Mouse (Mus musculus) hindbrain, embryonic 13.5 days (tissue): Measurements from ENCODE around the gene Prrxl1. TPM values are rescaled to one million over a fixed set of nuclear protein-coding genes. Genes with fewer than 3 reads are reported as not detected.

Experiments
- ATAC-seq: fragments of 200-750 bp; cut with Nextera tagmentation; 2 replicates; pipeline ENCODE4 v1.8.0; 2017; ENCODE audit warnings: moderate TSS enrichment; ENCODE audit not compliant: low FRiP score
- H3K27ac ChIP-seq: fragments of 300-500 bp; sonication (generic); 2 replicates; pipeline ENCODE4 v1.5.1; 2015; ENCODE audit warnings: inconsistent platforms, mild to moderate bottlenecking, moderate library complexity
- H3K27me3 ChIP-seq: fragments of 300-500 bp; sonication (generic); 2 replicates; pipeline ENCODE4 v1.6.1; 2015; ENCODE audit warnings: mild to moderate bottlenecking, inconsistent platforms
- H3K36me3 ChIP-seq: fragments of 300-500 bp; sonication (generic); 2 replicates; pipeline ENCODE4 v1.6.1; 2015; ENCODE audit warnings: mild to moderate bottlenecking, inconsistent platforms
- H3K4me1 ChIP-seq: fragments of 300-500 bp; sonication (generic); replicated peaks from 2 replicates; pipeline ENCODE4 v1.6.1; 2015; ENCODE audit warnings: inconsistent platforms
- H3K4me2 ChIP-seq: fragments of 300-500 bp; sonication (generic); 2 replicates; pipeline ENCODE4 v1.6.1; 2015; ENCODE audit warnings: inconsistent platforms, mild to moderate bottlenecking, moderate library complexity
- H3K4me3 ChIP-seq: fragments of 300-500 bp; sonication (generic); 2 replicates; pipeline ENCODE4 v1.5.1; 2015; ENCODE audit warnings: mild to moderate bottlenecking, inconsistent platforms
- H3K9ac ChIP-seq: fragments of 300-500 bp; sonication (generic); 2 replicates; pipeline ENCODE4 v1.6.1; 2015; ENCODE audit warnings: mild to moderate bottlenecking, inconsistent platforms
- H3K9me3 ChIP-seq: fragments of 300-500 bp; sonication (generic); 2 replicates; pipeline ENCODE4 v1.6.1; 2016; ENCODE audit warnings: inconsistent platforms
- WGBS: fragments of 180-500 bp; shearing (Covaris S2); methylation state at CpG from one replicate; pipeline ENCODE4 v1.1.7; 2015; 5-methylcytosine and 5-hydroxymethylcytosine counted together
- polyA plus RNA-seq: library from polyadenylated mRNA; unstranded; fragments of >200 nt; fragmentation: Nextera tagmentation; extraction: Ambion mirVana; gene quantifications from 2 replicates; pipeline ENCODE4 v1.2.1, GENCODE M21; 2015

The Prrxl1 gene
- polyA plus RNA-seq, 1 experiment from 2014 or later = 42.4 TPM

DNA sequence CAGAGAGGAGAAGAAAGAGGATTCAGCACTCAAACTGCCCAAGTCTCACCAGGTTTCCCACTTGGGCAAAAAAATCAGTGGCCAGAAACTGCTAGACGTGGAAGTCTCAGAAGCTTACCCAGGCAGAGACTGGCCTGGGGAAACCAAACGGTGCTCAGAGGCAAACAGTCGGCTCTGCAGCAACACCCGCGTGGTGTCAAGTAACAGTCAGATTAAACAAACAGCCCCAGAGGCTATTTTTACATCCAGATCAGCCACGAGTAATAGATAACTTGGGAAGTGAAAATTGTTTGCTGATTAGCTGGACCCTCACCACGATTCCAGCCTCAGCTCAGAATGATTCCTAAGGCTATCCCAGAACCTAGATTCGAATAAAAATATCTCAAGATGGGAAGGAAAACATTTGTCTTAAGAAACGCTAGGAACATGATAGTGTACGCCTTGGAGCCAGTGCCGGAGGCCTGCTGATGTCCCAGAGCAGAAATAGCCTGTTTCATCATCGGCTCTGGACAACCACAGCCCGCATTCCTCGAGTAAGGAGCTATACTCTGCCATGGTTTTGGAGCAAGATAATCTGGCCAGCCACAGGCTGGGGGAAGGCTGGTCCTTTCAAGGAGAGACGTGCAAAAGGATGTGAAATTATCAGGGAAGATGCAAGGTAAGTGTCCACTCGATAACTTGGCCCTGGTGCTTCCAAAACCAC, 86.1 kb downstream of the Prrxl1 start, which contains the start of gene 3425401B19Rik:
Gene 3425401B19Rik, minus strand, starts transcription at position 170 of the 703 bp plus-strand sequence.
- Histone ChIP-seq H3K4me3 (no peak within 1 kb of the TSS), H3K9ac (no peak within 1 kb of the TSS), H3K4me2 (peak within 1 kb of the TSS; percentile 34; the same call in 1 of the 2 replicates), H3K27me3 (peaks cover 3% of the 10 kb centered on the region; the same call in 1 of the 2 replicates), H3K36me3 (no peaks in the 10 kb centered on the region), H3K9me3 (no peaks in the 10 kb centered on the region), H3K4me1 (peaks cover 23% of the 10 kb centered on the region), H3K27ac (no peak within 1 kb of the TSS)
- no peak for ATAC-seq
- WGBS = 67% methylated on average over 16 of the region's 16 CpGs

- H3K4me1 ChIP-seq = no peaks in the 10 kb centered on the region
- no peak overlapping the region for H3K4me2 ChIP-seq
- no peaks in the 10 kb centered on the region for H3K9me3 ChIP-seq
- H3K27ac ChIP-seq = no peak overlapping the region
- no peaks in the 10 kb centered on the region for H3K27me3 ChIP-seq
- WGBS = 87% methylated on average over 2 of the region's 2 CpGs
- ATAC-seq = no peak
- no peak overlapping the region for H3K4me3 ChIP-seq
- no peak overlapping the region for H3K9ac ChIP-seq
- H3K36me3 ChIP-seq = no peaks in the 10 kb centered on the region
Observed at GRCm38 (mm10) chr14:32695906-32696305, 96.7 kb downstream of the Prrxl1 start.

DNA sequence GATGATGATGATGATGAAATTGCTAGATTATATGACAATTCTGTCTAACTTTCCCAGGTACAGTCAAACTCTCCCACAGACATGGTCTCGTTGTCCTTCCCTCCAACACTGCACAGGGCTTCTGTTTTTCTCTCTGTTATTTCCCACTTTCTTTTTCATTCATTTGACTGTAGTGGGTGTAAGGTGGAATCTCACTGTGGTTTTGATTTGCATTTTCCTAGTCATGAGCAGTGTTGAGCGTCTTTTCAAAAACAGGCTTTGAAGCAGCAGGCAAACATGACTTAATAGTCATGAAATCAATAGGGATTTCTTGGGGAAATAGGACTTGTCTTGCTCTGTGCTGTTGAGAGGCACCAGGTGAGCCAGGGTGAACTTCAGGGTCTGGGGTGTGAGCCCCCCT, 97.1 kb downstream of the Prrxl1 start:
- Histone ChIP-seq H3K4me2 (no peak overlapping the region), H3K4me1 (no peaks in the 10 kb centered on the region), H3K4me3 (no peak overlapping the region), H3K36me3 (no peaks in the 10 kb centered on the region), H3K9me3 (no peaks in the 10 kb centered on the region), H3K27ac (no peak overlapping the region), H3K9ac (no peak overlapping the region), H3K27me3 (no peaks in the 10 kb centered on the region)
- WGBS = 90% methylated on average over 2 of the region's 2 CpGs
- no peak for ATAC-seq

- Histone ChIP-seq H3K9ac (no peak overlapping the region), H3K4me1 (no peaks in the 10 kb centered on the region), H3K36me3 (no peaks in the 10 kb centered on the region), H3K27me3 (no peaks in the 10 kb centered on the region), H3K27ac (no peak overlapping the region), H3K9me3 (no peaks in the 10 kb centered on the region), H3K4me2 (no peak overlapping the region), H3K4me3 (no peak overlapping the region)
- 86% methylated on average over 8 of the region's 8 CpGs for WGBS
- no peak for ATAC-seq
Observed at GRCm38 (mm10) chr14:32697774-32698173, 98.6 kb downstream of the Prrxl1 start.

GRCm38 (mm10) chr14:32698556-32698955, 99.3 kb downstream of the Prrxl1 start:
- Histone ChIP-seq H3K4me1 (peaks cover 4% of the 10 kb centered on the region; the same call in 1 of the 2 replicates), H3K36me3 (no peaks in the 10 kb centered on the region), H3K4me3 (no peak overlapping the region), H3K4me2 (no peak overlapping the region), H3K9ac (no peak overlapping the region), H3K27ac (no peak overlapping the region), H3K9me3 (no peaks in the 10 kb centered on the region), H3K27me3 (no peaks in the 10 kb centered on the region)
- WGBS = 92% methylated on average over 3 of the region's 3 CpGs
- ATAC-seq = no peak

Other genes with a start within 250 kb of the Prrxl1 start
- 0.31 and 1.8 TPM in 2 replicates for gene 1700024G13Rik, start 211.0 kb upstream of the Prrxl1 start, polyA plus RNA-seq
- gene Slc18a3, start 134.6 kb upstream of the Prrxl1 start, polyA plus RNA-seq = 17.4 and 17.5 TPM in 2 replicates
- 2.2 and 2.7 TPM in 2 replicates for gene Chat, start 133.4 kb upstream of the Prrxl1 start, polyA plus RNA-seq
- 24.7 and 29.4 TPM in 2 replicates for gene Ercc6, start 85.9 kb upstream of the Prrxl1 start, polyA plus RNA-seq
- 0.06 and 0.21 TPM in 2 replicates for gene 3425401B19Rik, start 85.9 kb downstream of the Prrxl1 start, polyA plus RNA-seq
- gene Tmem273, start 186.6 kb downstream of the Prrxl1 start, polyA plus RNA-seq = 0.52 and 1.0 TPM in 2 replicates
- gene Fam170b, start 234.6 kb downstream of the Prrxl1 start, polyA plus RNA-seq = not detected in 2 replicates